Mouse (Mus musculus): ENCODE data around the gene Ndufv3. TPM values are rescaled to one million over a fixed set of nuclear protein-coding genes. Genes with fewer than 3 reads are reported as not detected.
"Not testable (repeated sequence)": the region's sequence is repeated elsewhere in the genome, so short reads cannot be mapped to it uniquely, and the experiment has no call there.

The Ndufv3 gene
- polyA plus RNA-seq, 1 experiment from 2014 or later = 248 TPM

GRCm38 (mm10) chr17:31540809-31541459 lies 21.0 kb downstream of the Ndufv3 start:
- no peak overlapping the region for H3K4me2 ChIP-seq
- H3K36me3 ChIP-seq (replicated peaks) = no peaks in the 10 kb centered on the region
- no peaks in the 10 kb centered on the region for H3K9me3 ChIP-seq
- H3K4me1 ChIP-seq = peaks cover 20% of the 10 kb centered on the region
- H3K27ac ChIP-seq = no peak overlapping the region
- ATAC-seq (ENCODE audit: low FRiP score) = no peak
- WGBS = 58% methylated on average over 4 of the region's 4 CpGs
- no peaks in the 10 kb centered on the region for H3K27me3 ChIP-seq
- no peak overlapping the region for H3K9ac ChIP-seq
- no peak overlapping the region for H3K4me3 ChIP-seq (replicated peaks)

DNA sequence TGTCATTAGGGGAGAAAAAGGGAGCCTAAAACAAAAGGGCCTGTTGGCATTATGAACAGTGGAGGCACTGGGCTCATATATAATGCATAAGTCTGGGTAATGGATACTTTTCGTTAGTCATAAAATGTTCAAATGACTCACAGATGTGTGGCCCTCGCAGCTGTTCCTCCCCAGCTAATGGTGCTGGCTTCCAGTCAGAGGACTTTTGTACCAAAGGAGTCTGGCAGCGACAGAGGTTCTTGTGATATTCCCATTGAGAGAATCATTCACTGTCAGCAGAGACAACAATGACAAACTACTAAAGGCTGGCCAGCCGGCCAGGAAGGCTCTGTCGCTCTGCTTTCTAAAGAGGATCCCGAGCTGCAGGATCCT lies 21.5 kb downstream of the Ndufv3 start:
- H3K27me3 ChIP-seq = no peaks in the 10 kb centered on the region
- peaks cover 18% of the 10 kb centered on the region for H3K4me1 ChIP-seq
- no peak overlapping the region for H3K9ac ChIP-seq
- no peaks in the 10 kb centered on the region for H3K36me3 ChIP-seq (replicated peaks)
- H3K4me3 ChIP-seq (replicated peaks) = no peak overlapping the region
- 39% methylated on average over 6 of the region's 6 CpGs for WGBS
- H3K4me2 ChIP-seq = no peak overlapping the region
- 0 out of 2 replicates have a peak, but pooled peaks cover 1% of the 10 kb centered on the region for H3K9me3 ChIP-seq
- H3K27ac ChIP-seq = peak overlapping the region; percentile 56; the same call in 1 of the 2 replicates
- ATAC-seq (ENCODE audit: low FRiP score) = no peak

DNA sequence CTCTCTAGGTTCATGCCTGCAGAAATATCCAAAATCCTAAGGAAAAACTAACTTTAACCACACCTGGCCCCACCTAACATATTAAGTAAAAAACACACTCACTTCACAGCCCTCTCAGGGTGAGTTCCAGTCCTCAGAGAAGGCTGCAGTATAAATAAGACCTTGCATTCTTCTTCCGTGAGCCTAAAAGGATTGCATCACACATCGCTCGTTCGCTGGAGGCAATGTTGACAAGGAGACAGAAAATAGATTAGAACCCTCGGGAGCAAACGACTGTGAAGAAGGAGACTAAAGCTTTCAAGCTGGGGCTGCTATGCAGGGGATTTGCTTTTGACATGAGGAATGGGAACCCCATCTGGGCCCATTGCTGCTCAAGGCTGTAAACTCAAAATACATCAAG lies 23.7 kb downstream of the Ndufv3 start:
- no peak overlapping the region for H3K27ac ChIP-seq
- WGBS = 34% methylated on average over 6 of the region's 6 CpGs
- H3K27me3 ChIP-seq = no peaks in the 10 kb centered on the region
- 0 out of 2 replicates have a peak, but pooled peaks cover 3% of the 10 kb centered on the region for H3K9me3 ChIP-seq
- H3K36me3 ChIP-seq (replicated peaks) = no peaks in the 10 kb centered on the region
- H3K4me2 ChIP-seq = no peak overlapping the region
- peaks cover 24% of the 10 kb centered on the region for H3K4me1 ChIP-seq
- no peak overlapping the region for H3K9ac ChIP-seq
- H3K4me3 ChIP-seq (replicated peaks) = no peak overlapping the region
- ATAC-seq (ENCODE audit: low FRiP score) = no peak

DNA sequence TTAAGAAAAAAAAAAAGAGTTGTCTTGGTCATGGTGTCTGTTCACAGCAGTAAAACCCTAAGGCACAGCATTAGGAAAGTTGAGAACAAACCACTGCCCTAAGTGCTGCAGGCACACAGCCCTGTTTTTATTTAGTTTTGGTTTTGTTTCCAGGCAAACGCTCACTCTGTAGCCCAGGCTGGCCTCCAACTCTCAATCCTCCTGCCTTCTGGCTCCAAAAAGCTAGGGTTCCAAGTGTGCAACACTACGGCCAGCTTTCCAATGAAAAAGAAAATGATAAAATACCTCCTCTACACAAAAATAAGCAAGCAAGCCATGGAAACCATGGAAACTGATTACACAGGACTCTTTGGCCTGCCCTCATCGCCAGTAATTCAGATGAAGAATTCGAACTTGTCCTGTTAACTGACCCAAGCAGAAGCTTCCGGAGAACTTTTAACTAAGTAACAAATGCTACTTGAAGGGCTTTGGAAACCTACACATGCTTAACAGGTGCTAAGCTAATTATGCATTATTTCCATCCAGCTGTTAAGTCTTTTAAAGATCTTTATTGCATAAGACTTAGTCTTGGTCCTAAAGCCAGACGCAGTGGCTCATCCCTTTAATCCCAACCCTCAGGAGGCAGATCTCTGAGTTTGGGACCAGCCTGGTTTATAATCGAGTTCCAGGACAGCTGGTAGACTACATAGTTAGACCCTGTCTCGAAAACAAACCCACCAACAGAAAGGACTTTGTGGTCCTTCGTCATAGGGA lies 26.7 kb downstream of the Ndufv3 start:
- Histone ChIP-seq H3K9ac (no peak overlapping the region), H3K27me3 (no peaks in the 10 kb centered on the region), H3K27ac (no peak overlapping the region), H3K4me3 (replicated peaks) (no peak overlapping the region), H3K36me3 (replicated peaks) (no peaks in the 10 kb centered on the region), H3K9me3 (0 out of 2 replicates have a peak, but pooled peaks cover 3% of the 10 kb centered on the region), H3K4me2 (no peak overlapping the region), H3K4me1 (peaks cover 10% of the 10 kb centered on the region)
- ATAC-seq (ENCODE audit: low FRiP score) = no peak
- 88% methylated on average over 9 of the region's 9 CpGs for WGBS

DNA sequence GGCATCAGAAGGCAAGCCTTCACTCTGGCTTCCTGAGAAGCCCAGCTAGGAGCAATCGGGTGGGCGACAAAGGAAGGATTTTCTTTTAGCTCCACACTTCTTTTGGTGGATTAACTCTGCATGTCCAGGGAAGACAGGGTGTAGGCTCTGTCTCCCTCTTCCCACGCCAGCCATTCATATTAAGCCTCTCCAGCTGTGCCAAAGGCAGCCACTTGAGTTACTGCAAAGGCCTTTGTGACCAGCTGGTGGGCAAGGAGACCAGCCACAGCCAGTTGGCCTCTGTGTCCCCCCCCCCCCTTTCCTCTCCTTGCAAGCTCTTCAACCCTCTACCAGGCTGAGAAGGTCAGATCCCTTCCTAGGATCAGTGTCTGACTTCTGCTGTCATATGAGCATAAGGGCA lies 28.1 kb downstream of the Ndufv3 start:
- WGBS = 16% methylated on average over 3 of the region's 3 CpGs
- Histone ChIP-seq H3K4me3 (replicated peaks) (no peak overlapping the region), H3K9ac (no peak overlapping the region), H3K9me3 (0 out of 2 replicates have a peak, but pooled peaks cover 3% of the 10 kb centered on the region), H3K36me3 (replicated peaks) (no peaks in the 10 kb centered on the region), H3K4me1 (peaks cover 8% of the 10 kb centered on the region), H3K4me2 (no peak overlapping the region), H3K27ac (no peak overlapping the region), H3K27me3 (no peaks in the 10 kb centered on the region)
- no peak for ATAC-seq (ENCODE audit: low FRiP score)

DNA sequence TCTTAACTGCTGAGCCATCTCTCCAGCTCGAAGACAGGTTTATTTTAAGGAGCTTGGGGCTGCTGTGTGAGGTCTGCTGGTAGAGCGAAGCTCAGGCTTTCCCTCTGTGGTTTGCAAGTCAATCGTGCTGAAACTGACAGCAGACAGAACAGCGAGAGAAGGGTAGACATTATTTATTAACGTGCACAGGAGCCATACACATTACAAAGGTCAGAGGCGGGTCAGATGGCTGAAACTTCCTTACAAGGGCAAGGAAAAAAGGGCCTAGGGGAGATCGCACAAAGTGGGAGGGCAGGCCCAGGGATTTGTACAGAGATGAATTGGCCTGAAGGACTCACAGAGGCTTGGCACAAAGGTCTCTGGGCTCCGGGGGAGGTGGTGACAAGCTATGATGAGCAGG lies 29.5 kb downstream of the Ndufv3 start:
- WGBS = 71% methylated on average over 8 of the region's 8 CpGs
- H3K27ac ChIP-seq = no peak overlapping the region

DNA sequence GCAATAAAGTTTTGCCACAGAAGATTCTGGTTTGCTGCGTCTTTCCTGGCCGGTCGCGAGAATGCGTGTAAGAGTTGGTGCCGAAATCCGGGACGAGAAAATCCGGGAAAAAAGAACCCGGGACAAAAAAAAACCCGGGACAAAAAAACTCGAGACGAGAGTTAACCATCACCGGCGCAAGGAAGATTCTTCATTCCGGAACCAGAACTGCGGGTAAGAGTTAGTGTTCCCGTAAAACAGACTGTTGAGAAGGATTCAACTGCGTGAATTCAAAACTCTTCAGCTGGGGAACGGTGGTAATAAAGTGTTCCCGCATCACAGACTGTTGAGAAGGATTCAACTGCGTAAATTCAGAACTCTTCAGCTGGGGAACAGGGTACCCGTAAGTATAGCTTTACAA lies 32.7 kb downstream of the Ndufv3 start:
- not testable (repeated sequence) for H3K9me3 ChIP-seq; H3K4me3 ChIP-seq (replicated peaks); H3K36me3 ChIP-seq (replicated peaks); ATAC-seq (ENCODE audit: low FRiP score); H3K27ac ChIP-seq; H3K27me3 ChIP-seq; H3K4me2 ChIP-seq; H3K9ac ChIP-seq
- 94% methylated on average over 23 of the region's 23 CpGs for WGBS
- peaks cover 12% of the 10 kb centered on the region for H3K4me1 ChIP-seq

More for the DNA sequence above, 29.5 kb downstream of the Ndufv3 start:
- H3K4me1 ChIP-seq = peaks cover 6% of the 10 kb centered on the region
- no peak overlapping the region for H3K4me2 ChIP-seq
- 0 out of 2 replicates have a peak, but pooled peaks cover 3% of the 10 kb centered on the region for H3K9me3 ChIP-seq
- no peaks in the 10 kb centered on the region for H3K36me3 ChIP-seq (replicated peaks)
- H3K9ac ChIP-seq = no peak overlapping the region
- H3K4me3 ChIP-seq (replicated peaks) = no peak overlapping the region
- ATAC-seq (ENCODE audit: low FRiP score) = no peak
- no peaks in the 10 kb centered on the region for H3K27me3 ChIP-seq

DNA sequence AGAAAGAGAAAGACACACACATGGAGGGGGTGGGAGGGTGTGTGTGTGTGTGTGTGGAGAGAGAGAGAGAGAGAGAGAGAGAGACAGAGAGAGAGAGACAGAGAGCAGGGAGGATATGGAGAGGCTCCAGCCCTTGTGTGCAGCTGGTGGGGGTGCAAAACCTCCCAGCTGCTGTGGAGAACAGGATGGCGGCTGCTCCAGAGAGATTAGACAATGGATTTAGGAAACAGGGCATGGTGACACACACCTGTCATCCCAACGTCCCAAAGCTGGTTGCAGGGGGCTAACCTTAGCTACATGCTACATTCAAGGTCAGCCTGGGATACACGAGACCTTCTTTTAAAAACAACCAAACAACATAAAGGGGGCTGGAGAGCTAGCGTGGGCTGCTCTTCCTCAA lies 36.3 kb downstream of the Ndufv3 start:
- no peak for ATAC-seq (ENCODE audit: low FRiP score)
- 76% methylated on average over 4 of the region's 4 CpGs for WGBS
- H3K4me1 ChIP-seq = peaks cover 12% of the 10 kb centered on the region; the same call in 1 of the 2 replicates

GRCm38 (mm10) chr17:31557124-31557880 lies 37.4 kb downstream of the Ndufv3 start:
- H3K4me2 ChIP-seq = no peak overlapping the region
- H3K9ac ChIP-seq = no peak overlapping the region
- H3K4me1 ChIP-seq = peaks cover 12% of the 10 kb centered on the region; the same call in 1 of the 2 replicates
- H3K4me3 ChIP-seq (replicated peaks) = no peak overlapping the region
- peak overlapping the region; percentile 37; the same call in 1 of the 2 replicates for H3K27ac ChIP-seq
- H3K36me3 ChIP-seq (replicated peaks) = no peaks in the 10 kb centered on the region
- ATAC-seq (ENCODE audit: low FRiP score) = no peak
- WGBS = 70% methylated on average over 11 of the region's 11 CpGs
- H3K9me3 ChIP-seq = no peaks in the 10 kb centered on the region
- H3K27me3 ChIP-seq = no peaks in the 10 kb centered on the region

More for the DNA sequence above, 36.3 kb downstream of the Ndufv3 start:
- no peak overlapping the region for H3K4me2 ChIP-seq
- H3K9ac ChIP-seq = no peak overlapping the region
- H3K36me3 ChIP-seq (replicated peaks) = no peaks in the 10 kb centered on the region
- H3K9me3 ChIP-seq = no peaks in the 10 kb centered on the region
- H3K27ac ChIP-seq = no peak overlapping the region
- H3K27me3 ChIP-seq = no peaks in the 10 kb centered on the region
- H3K4me3 ChIP-seq (replicated peaks) = no peak overlapping the region

- Histone ChIP-seq H3K27ac (no peak overlapping the region), H3K9ac (no peak overlapping the region), H3K4me1 (peaks cover 12% of the 10 kb centered on the region; the same call in 1 of the 2 replicates), H3K9me3 (no peaks in the 10 kb centered on the region), H3K27me3 (no peaks in the 10 kb centered on the region), H3K36me3 (replicated peaks) (no peaks in the 10 kb centered on the region), H3K4me2 (no peak overlapping the region), H3K4me3 (replicated peaks) (no peak overlapping the region)
- WGBS = 81% methylated on average over 10 of the region's 10 CpGs
- no peak for ATAC-seq (ENCODE audit: low FRiP score)
Observed at GRCm38 (mm10) chr17:31557947-31558542, 38.1 kb downstream of the Ndufv3 start.

GRCm38 (mm10) chr17:31559021-31559789 lies 39.3 kb downstream of the Ndufv3 start:
- no peaks in the 10 kb centered on the region for H3K27me3 ChIP-seq
- no peak overlapping the region for H3K4me2 ChIP-seq
- no peak overlapping the region for H3K9ac ChIP-seq
- WGBS = 89% methylated on average over 11 of the region's 11 CpGs
- H3K9me3 ChIP-seq = no peaks in the 10 kb centered on the region
- ATAC-seq (ENCODE audit: low FRiP score) = no peak
- no peak overlapping the region for H3K27ac ChIP-seq
- H3K4me1 ChIP-seq = peaks cover 19% of the 10 kb centered on the region
- H3K36me3 ChIP-seq (replicated peaks) = no peaks in the 10 kb centered on the region
- no peak overlapping the region for H3K4me3 ChIP-seq (replicated peaks)

All from forebrain, embryonic 12.5 days (tissue).